Mouse (Mus musculus): ENCODE data around the gene Swap70. TPM values are rescaled to one million over a fixed set of nuclear protein-coding genes. Genes with fewer than 3 reads are reported as not detected.
"Not testable (repeated sequence)": the region's sequence is repeated elsewhere in the genome, so short reads cannot be mapped to it uniquely, and the experiment has no call there.

Gene Swap70
- polyA plus RNA-seq, 1 experiment from 2014 or later = 28.2 TPM

DNA sequence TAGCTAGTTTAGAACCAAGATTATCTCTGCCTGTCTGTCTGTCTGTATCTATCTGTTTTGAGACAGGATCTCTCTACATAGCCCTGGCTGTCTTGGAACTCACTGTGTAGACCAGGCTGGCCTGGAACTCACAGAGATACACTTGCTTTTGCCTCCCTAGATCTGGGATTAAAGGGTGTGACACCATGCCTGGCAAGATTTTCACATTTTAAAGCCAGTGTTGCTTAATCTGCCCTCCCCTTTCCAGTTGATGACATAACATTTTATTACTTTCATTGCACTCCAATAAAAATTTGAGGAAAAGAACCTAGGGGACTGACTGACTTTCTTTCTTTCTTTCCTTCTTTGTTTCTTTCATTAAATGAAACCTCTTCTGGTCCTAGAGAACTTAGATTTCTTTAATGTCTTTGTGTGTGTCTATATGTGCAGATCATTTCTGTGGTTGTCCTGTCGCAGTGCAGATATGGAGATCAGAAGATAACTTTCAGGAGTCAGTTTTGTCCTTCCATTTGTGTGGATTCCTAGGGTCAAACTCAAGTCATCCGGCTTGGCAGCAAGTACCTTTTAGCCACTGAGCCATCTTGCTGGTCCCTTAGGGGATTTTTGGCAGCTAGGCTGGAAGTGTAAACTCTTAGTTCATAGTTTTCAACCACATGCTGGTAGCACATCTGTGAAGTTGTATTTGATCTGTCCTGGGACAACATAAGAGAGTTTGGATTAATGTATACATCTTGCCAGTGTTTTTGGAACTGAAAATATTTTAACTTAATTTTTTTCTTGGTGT is 2.4 kb downstream of the Swap70 start:
- no peak for DNase-seq (ENCODE audit: low spot score)
- WGBS = 87% methylated on average over 2 of the region's 2 CpGs
- Histone ChIP-seq H3K4me3 (ENCODE audit: low read depth, low read length) (no peak overlapping the region), H3K9ac (ENCODE audit: low read length) (no peak overlapping the region), H3K4me2 (ENCODE audit: low read depth, severe bottlenecking) (no peak overlapping the region), H3K9me3 (ENCODE audit: control insufficient read depth, low read length) (no peaks in the 10 kb centered on the region), H3K27me3 (ENCODE audit: control insufficient read depth, insufficient read depth, low read length) (no peaks in the 10 kb centered on the region), H3K27ac (replicated peaks; ENCODE audit: low read depth, low read length) (no peak overlapping the region), H3K36me3 (ENCODE audit: control insufficient read depth, insufficient read depth, low read length) (peaks cover 3% of the 10 kb centered on the region), H3K4me1 (ENCODE audit: control insufficient read depth, insufficient read depth, low read length) (no peaks in the 10 kb centered on the region)
- ATAC-seq (ENCODE audit: insufficient number of reproducible peaks, low FRiP score, low TSS enrichment, low read depth) = no peak

DNA sequence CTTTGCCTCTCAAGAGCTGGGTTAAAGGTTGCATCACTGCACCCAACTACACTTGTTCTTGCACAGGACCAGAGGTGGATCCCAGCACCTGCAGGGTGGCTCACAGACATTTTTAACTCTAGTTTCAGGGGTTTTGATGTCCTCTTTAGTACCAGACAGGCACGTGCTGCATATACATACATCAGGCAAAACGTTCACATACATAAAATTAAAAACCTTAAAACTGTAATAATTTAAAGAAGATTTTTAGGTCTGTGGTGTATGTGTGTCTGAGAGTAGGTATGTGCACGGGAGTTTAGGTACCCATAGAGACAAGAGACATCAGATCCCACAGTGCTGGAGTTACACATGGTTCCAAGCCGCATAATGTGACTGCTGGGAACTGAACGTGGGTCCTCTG is 5.0 kb downstream of the Swap70 start:
- Histone ChIP-seq H3K4me1 (ENCODE audit: control insufficient read depth, insufficient read depth, low read length) (no peaks in the 10 kb centered on the region), H3K4me3 (ENCODE audit: low read depth, low read length) (no peak overlapping the region), H3K27ac (replicated peaks; ENCODE audit: low read depth, low read length) (no peak overlapping the region), H3K9ac (ENCODE audit: low read length) (no peak overlapping the region), H3K36me3 (ENCODE audit: control insufficient read depth, insufficient read depth, low read length) (peaks cover 3% of the 10 kb centered on the region), H3K4me2 (ENCODE audit: low read depth, severe bottlenecking) (no peak overlapping the region), H3K9me3 (ENCODE audit: control insufficient read depth, low read length) (no peaks in the 10 kb centered on the region), H3K27me3 (ENCODE audit: control insufficient read depth, insufficient read depth, low read length) (no peaks in the 10 kb centered on the region)
- no peak for ATAC-seq (ENCODE audit: insufficient number of reproducible peaks, low FRiP score, low TSS enrichment, low read depth)
- 92% methylated on average over 5 of the region's 5 CpGs for WGBS
- DNase-seq (ENCODE audit: low spot score) = no peak

DNA sequence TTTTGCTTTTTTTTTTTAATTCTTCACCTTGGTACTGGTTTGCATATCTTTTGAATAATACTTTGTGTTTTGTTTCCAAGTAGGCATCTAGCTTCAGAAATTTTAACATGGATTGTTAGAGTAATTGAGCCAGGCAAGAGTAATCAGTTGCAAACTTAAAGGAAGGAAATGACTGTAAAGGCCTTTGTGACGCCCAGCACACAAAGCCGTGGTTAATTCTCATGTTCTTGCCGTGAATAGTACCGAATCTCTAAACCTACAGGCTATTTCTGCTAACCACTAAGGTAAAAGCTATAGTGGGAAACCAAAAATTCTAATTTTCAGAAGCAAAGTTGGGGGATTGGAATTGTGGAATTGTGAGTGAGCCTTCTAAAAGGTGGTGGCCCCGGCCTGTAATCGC is 8.5 kb downstream of the Swap70 start:
- Histone ChIP-seq H3K4me2 (ENCODE audit: low read depth, severe bottlenecking) (no peak overlapping the region), H3K9ac (ENCODE audit: low read length) (no peak overlapping the region), H3K27me3 (ENCODE audit: control insufficient read depth, insufficient read depth, low read length) (no peaks in the 10 kb centered on the region), H3K9me3 (ENCODE audit: control insufficient read depth, low read length) (no peaks in the 10 kb centered on the region), H3K4me3 (ENCODE audit: low read depth, low read length) (no peak overlapping the region), H3K36me3 (ENCODE audit: control insufficient read depth, insufficient read depth, low read length) (peaks cover 3% of the 10 kb centered on the region), H3K4me1 (ENCODE audit: control insufficient read depth, insufficient read depth, low read length) (no peaks in the 10 kb centered on the region), H3K27ac (replicated peaks; ENCODE audit: low read depth, low read length) (no peak overlapping the region)
- no peak for ATAC-seq (ENCODE audit: insufficient number of reproducible peaks, low FRiP score, low TSS enrichment, low read depth)
- no peak for DNase-seq (ENCODE audit: low spot score)
- WGBS = 71% methylated on average over 6 of the region's 6 CpGs

DNA sequence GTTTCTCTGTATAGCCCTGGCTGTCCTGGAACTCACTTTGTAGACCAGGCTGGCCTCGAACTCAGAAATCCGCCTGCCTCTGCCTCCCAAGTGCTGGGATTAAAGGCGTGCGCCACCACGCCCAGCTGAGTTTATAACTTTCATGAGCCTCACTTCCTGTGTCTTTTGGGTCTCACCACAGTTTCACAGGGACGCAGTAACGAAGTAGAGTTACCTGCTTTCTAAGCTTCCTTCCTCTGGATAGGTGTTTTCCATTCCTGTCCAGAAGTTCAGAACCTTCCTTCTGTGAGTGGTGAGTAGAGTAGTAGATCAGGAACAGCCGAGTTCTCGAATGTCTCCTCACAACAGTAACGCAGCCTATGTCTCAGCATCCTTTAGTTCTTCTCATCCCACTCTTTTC is 9.6 kb downstream of the Swap70 start:
- H3K9me3 ChIP-seq (ENCODE audit: control insufficient read depth, low read length); H3K27ac ChIP-seq (replicated peaks; ENCODE audit: low read depth, low read length); H3K9ac ChIP-seq (ENCODE audit: low read length); H3K4me2 ChIP-seq (ENCODE audit: low read depth, severe bottlenecking); H3K36me3 ChIP-seq (ENCODE audit: control insufficient read depth, insufficient read depth, low read length); DNase-seq (ENCODE audit: low spot score); H3K4me3 ChIP-seq (ENCODE audit: low read depth, low read length); H3K27me3 ChIP-seq (ENCODE audit: control insufficient read depth, insufficient read depth, low read length); H3K4me1 ChIP-seq (ENCODE audit: control insufficient read depth, insufficient read depth, low read length); ATAC-seq (ENCODE audit: insufficient number of reproducible peaks, low FRiP score, low TSS enrichment, low read depth): not testable (repeated sequence)
- WGBS = 95% methylated on average over 9 of the region's 10 CpGs

DNA sequence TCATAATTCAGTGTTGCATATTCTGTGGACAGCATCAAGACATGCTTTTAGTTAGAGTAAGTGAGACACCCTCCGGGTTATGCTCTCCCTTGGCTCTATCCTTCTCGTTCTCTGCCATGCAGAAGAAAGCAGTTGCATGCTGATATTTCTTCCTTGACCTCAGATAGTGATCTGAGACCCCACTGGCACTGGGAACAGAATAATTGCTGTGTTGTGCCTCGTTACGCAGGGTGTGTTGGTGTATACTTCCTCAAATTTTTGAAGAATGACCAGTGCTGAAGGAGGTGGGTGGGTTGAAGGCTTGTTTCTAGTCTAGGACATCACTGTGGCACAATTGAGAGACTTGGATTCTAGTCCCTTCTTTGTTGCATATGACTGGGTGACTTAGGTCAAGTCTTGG is 14.6 kb downstream of the Swap70 start:
- no peak overlapping the region for H3K9ac ChIP-seq (ENCODE audit: low read length)

DNA sequence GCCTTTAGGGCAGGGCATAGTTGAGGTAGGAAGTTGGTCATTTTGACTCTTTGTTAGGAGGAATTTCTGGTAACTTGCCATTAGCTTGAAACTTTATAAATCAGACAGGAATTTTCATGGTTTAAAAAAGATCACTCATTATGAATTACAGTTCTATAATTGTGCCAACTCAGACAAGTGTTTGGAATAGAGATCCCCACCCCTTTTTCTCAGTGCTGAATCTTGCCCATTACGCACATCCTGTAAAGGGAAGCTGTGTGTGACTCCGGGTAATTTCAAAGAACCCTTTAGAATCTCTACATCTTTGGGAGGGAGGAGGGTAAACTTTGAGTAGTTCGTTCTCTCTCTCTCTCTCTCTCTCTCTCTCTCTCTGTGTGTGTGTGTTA is 15.9 kb downstream of the Swap70 start:
- H3K27me3 ChIP-seq (ENCODE audit: control insufficient read depth, insufficient read depth, low read length) = no peaks in the 10 kb centered on the region
- WGBS = 58% methylated on average over 3 of the region's 3 CpGs
- no peak for DNase-seq (ENCODE audit: low spot score)
- H3K4me1 ChIP-seq (ENCODE audit: control insufficient read depth, insufficient read depth, low read length) = 0 out of 2 replicates have a peak, but pooled peaks cover 5% of the 10 kb centered on the region
- no peaks in the 10 kb centered on the region for H3K36me3 ChIP-seq (ENCODE audit: control insufficient read depth, insufficient read depth, low read length)
- H3K9me3 ChIP-seq (ENCODE audit: control insufficient read depth, low read length) = no peaks in the 10 kb centered on the region
- H3K4me2 ChIP-seq (ENCODE audit: low read depth, severe bottlenecking) = no peak overlapping the region
- no peak overlapping the region for H3K9ac ChIP-seq (ENCODE audit: low read length)
- ATAC-seq (ENCODE audit: insufficient number of reproducible peaks, low FRiP score, low TSS enrichment, low read depth) = no peak
- H3K4me3 ChIP-seq (ENCODE audit: low read depth, low read length) = no peak overlapping the region
- H3K27ac ChIP-seq (replicated peaks; ENCODE audit: low read depth, low read length) = no peak overlapping the region

More for the DNA sequence above, 14.6 kb downstream of the Swap70 start:
- Histone ChIP-seq H3K9me3 (ENCODE audit: control insufficient read depth, low read length) (no peaks in the 10 kb centered on the region), H3K4me1 (ENCODE audit: control insufficient read depth, insufficient read depth, low read length) (0 out of 2 replicates have a peak, but pooled peaks cover 5% of the 10 kb centered on the region), H3K36me3 (ENCODE audit: control insufficient read depth, insufficient read depth, low read length) (no peaks in the 10 kb centered on the region; the same call in 1 of the 2 replicates), H3K4me3 (ENCODE audit: low read depth, low read length) (no peak overlapping the region), H3K27ac (replicated peaks; ENCODE audit: low read depth, low read length) (no peak overlapping the region), H3K4me2 (ENCODE audit: low read depth, severe bottlenecking) (no peak overlapping the region), H3K27me3 (ENCODE audit: control insufficient read depth, insufficient read depth, low read length) (no peaks in the 10 kb centered on the region)
- 85% methylated on average over 4 of the region's 4 CpGs for WGBS
- no peak for DNase-seq (ENCODE audit: low spot score)
- no peak for ATAC-seq (ENCODE audit: insufficient number of reproducible peaks, low FRiP score, low TSS enrichment, low read depth)

DNA sequence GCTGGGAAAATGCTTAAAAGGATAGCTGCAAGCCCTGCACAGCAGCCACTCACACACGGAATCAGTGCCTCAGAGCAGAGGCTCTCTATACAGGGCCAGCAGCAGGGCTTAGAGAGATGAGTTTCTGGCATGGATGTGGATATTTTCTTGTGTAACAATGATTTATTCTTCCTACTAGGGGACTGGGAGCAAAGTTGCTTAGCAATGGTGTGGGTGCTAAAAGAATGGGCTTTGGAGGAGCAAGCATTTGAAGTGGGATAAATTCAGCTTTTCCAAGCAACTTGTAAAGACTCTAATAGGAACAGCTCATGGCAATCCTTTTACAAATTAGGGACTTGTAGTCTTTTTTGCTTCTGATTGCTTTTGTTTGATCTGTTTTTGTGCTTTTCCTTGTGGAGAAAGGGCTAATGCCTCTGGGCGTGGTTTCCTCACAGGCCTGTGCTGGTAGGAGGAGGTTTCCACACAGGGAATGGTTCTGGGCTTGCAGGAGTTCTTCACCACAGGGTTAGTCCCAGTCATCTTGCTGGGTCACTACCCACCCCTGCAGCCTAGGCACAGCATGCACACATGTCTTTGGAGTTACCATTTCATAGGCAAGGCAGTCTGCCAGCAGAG is 16.4 kb downstream of the Swap70 start:
- Histone ChIP-seq H3K4me1 (ENCODE audit: control insufficient read depth, insufficient read depth, low read length) (0 out of 2 replicates have a peak, but pooled peaks cover 5% of the 10 kb centered on the region), H3K9ac (ENCODE audit: low read length) (no peak overlapping the region), H3K36me3 (ENCODE audit: control insufficient read depth, insufficient read depth, low read length) (no peaks in the 10 kb centered on the region), H3K27ac (replicated peaks; ENCODE audit: low read depth, low read length) (no peak overlapping the region), H3K27me3 (ENCODE audit: control insufficient read depth, insufficient read depth, low read length) (no peaks in the 10 kb centered on the region), H3K9me3 (ENCODE audit: control insufficient read depth, low read length) (no peaks in the 10 kb centered on the region), H3K4me2 (ENCODE audit: low read depth, severe bottlenecking) (no peak overlapping the region), H3K4me3 (ENCODE audit: low read depth, low read length) (no peak overlapping the region)
- 52% methylated on average over 2 of the region's 2 CpGs for WGBS
- DNase-seq (ENCODE audit: low spot score) = no peak
- no peak for ATAC-seq (ENCODE audit: insufficient number of reproducible peaks, low FRiP score, low TSS enrichment, low read depth)

DNA sequence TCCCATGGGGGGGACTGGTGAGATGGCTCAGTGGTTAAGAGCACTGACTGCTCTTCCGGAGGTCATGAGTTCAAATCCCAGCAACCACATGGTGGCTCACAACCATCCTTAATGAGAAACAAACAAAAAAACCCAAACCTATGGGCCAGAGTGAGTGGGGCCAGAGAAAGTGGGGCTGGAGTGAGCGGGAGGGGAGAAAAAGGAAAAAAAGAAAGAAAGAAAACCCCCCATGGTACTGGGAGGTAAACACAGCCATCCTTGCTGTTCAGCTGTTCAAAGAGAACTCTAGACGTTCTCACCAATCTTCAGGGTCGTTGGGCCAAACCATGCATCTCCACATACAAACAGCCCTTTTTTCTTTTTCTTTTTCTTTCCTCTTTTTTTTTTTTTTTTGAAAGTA is 18.1 kb downstream of the Swap70 start:
- DNase-seq (ENCODE audit: low spot score) = no peak
- Histone ChIP-seq H3K27ac (replicated peaks; ENCODE audit: low read depth, low read length) (no peak overlapping the region), H3K27me3 (ENCODE audit: control insufficient read depth, insufficient read depth, low read length) (no peaks in the 10 kb centered on the region), H3K4me2 (ENCODE audit: low read depth, severe bottlenecking) (no peak overlapping the region), H3K4me3 (ENCODE audit: low read depth, low read length) (no peak overlapping the region), H3K4me1 (ENCODE audit: control insufficient read depth, insufficient read depth, low read length) (0 out of 2 replicates have a peak, but pooled peaks cover 5% of the 10 kb centered on the region), H3K9me3 (ENCODE audit: control insufficient read depth, low read length) (no peaks in the 10 kb centered on the region), H3K36me3 (ENCODE audit: control insufficient read depth, insufficient read depth, low read length) (no peaks in the 10 kb centered on the region), H3K9ac (ENCODE audit: low read length) (no peak overlapping the region)
- WGBS = 79% methylated on average over 4 of the region's 4 CpGs
- no peak for ATAC-seq (ENCODE audit: insufficient number of reproducible peaks, low FRiP score, low TSS enrichment, low read depth)
